Mouse (Mus musculus) megakaryocyte, embryonic 14.5 days (primary cell): ENCODE results near the gene Bpifb1. TPM values are rescaled to one million over a fixed set of nuclear protein-coding genes. Genes with fewer than 3 reads are reported as not detected.
"Not testable (repeated sequence)": the region's sequence is repeated elsewhere in the genome, so short reads cannot be mapped to it uniquely, and the experiment has no call there.

Experiments used
- H3K27me3 ChIP-seq: replicated peaks from 2 replicates; pipeline ENCODE3; 2012; ENCODE audit warnings: inconsistent platforms
- H3K36me3 ChIP-seq: replicated peaks from 2 replicates; pipeline ENCODE3; 2012; ENCODE audit warnings: low read length, inconsistent platforms, mixed read lengths
- H3K4me1 ChIP-seq: 2 replicates; pipeline ENCODE4 v1.6.1; 2012; ENCODE audit warnings: inconsistent platforms
- H3K4me3 ChIP-seq: replicated peaks from 2 replicates; pipeline ENCODE3; 2012; ENCODE audit warnings: moderate library complexity, mild to moderate bottlenecking, inconsistent platforms
- H3K9me3 ChIP-seq: 2 replicates; pipeline ENCODE4 v1.6.1; 2012; ENCODE audit warnings: inconsistent platforms
- FLI1 ChIP-seq: IDR thresholded peaks from 2 replicates; pipeline ENCODE4 v1.6.1; 2012; ENCODE audit warnings: low read length, inconsistent platforms, mixed read lengths
- GATA1 ChIP-seq: IDR thresholded peaks from 3 replicates; pipeline ENCODE4 v1.6.1; 2012; ENCODE audit warnings: mixed read lengths, low read length, inconsistent platforms, borderline replicate concordance
- polyA plus RNA-seq: library from polyadenylated mRNA; stranded (reverse); fragments of >175 nt; gene quantifications from 2 replicates; pipeline ENCODE4 v1.2.3, GENCODE M21; 2012; ENCODE audit warnings: low replicate concordance; ENCODE audit not compliant: insufficient read depth

Gene Bpifb1
- polyA plus RNA-seq, 1 experiment = not detected

- Histone ChIP-seq H3K4me1 (no peaks in the 10 kb centered on the region), H3K4me3 (no peak overlapping the region), H3K27me3 (peaks cover 34% of the 10 kb centered on the region), H3K9me3 (no peaks in the 10 kb centered on the region), H3K36me3 (no peaks in the 10 kb centered on the region)
- no peak for TF ChIP-seq GATA1
- TF ChIP-seq FLI1 = no peak
Observed at GRCm38 (mm10) chr2:154211121-154211520, 20.5 kb downstream of the Bpifb1 start.

DNA sequence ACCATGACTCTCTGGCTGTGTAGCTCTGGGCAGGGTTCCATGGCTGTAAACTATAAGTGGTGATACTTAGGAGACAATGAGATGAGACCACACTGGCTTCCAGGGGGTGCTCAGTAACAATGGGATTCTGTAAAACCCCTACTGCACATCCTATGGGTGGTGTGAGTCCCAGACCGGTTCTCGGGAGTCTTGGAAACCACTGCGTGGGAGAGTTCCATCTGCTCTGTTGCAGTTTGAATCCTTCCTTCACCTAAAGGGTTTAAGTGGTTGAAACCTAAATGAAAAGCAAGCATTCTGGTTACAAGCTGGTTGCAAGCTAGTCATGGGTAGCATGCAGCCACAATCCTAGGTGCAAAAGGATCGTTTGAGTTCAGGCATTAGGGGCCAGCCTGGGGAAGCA, 21.3 kb downstream of the Bpifb1 start:
- TF ChIP-seq GATA1 (no peak), FLI1 (no peak)
- Histone ChIP-seq H3K36me3 (no peaks in the 10 kb centered on the region), H3K4me1 (no peaks in the 10 kb centered on the region)

DNA sequence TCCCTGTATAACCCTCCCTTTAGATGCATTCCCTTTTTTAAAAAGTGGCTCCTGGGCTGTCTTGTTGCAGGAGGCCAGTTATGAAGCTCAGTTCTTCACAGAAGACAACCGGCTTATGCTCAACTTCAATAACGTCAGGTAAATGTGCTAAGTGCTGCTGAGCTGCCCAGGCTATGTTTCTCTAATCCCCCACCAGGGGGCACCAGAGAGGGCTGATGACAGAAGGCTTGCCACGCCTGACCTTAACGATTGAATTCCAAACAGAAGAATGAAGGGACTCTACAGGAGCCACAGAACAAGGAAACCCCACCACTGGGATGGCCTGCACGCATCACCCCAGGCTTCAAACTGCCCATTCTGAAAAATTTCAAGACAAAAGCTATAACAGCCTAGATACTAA, 24.6 kb downstream of the Bpifb1 start:
- peaks cover 36% of the 10 kb centered on the region for H3K27me3 ChIP-seq
- H3K36me3 ChIP-seq = no peaks in the 10 kb centered on the region
- H3K9me3 ChIP-seq = no peaks in the 10 kb centered on the region
- H3K4me3 ChIP-seq = no peak overlapping the region
- no peaks in the 10 kb centered on the region for H3K4me1 ChIP-seq
- no peak for TF ChIP-seq GATA1

More for the DNA sequence above, 21.3 kb downstream of the Bpifb1 start:
- Histone ChIP-seq H3K4me3 (no peak overlapping the region), H3K9me3 (no peaks in the 10 kb centered on the region), H3K27me3 (peaks cover 29% of the 10 kb centered on the region)

DNA sequence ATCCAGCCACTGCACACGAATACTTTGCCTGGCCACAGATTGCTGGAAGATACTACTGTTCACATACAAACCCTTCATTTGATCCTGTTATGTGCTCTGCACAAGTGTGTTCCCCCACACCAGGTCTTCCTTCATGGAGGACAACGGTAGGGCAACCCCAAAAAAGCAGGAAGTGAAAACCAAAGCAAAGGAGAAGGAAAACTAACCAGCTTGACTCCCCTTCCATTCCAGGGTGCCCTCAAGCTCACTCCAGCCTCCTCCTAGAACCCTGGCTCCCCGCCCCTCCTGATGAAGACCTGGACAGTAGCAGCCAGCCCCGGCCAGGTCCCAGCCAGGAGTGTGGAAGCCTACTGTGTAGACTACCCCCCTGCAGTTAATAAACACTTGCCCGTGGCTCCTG, 29.3 kb downstream of the Bpifb1 start:
- Histone ChIP-seq H3K4me3 (no peak overlapping the region), H3K36me3 (no peaks in the 10 kb centered on the region), H3K27me3 (peaks cover 38% of the 10 kb centered on the region), H3K4me1 (peaks cover 4% of the 10 kb centered on the region; the same call in 1 of the 2 replicates), H3K9me3 (no peaks in the 10 kb centered on the region)
- no peak for TF ChIP-seq FLI1
- no peak for TF ChIP-seq GATA1

DNA sequence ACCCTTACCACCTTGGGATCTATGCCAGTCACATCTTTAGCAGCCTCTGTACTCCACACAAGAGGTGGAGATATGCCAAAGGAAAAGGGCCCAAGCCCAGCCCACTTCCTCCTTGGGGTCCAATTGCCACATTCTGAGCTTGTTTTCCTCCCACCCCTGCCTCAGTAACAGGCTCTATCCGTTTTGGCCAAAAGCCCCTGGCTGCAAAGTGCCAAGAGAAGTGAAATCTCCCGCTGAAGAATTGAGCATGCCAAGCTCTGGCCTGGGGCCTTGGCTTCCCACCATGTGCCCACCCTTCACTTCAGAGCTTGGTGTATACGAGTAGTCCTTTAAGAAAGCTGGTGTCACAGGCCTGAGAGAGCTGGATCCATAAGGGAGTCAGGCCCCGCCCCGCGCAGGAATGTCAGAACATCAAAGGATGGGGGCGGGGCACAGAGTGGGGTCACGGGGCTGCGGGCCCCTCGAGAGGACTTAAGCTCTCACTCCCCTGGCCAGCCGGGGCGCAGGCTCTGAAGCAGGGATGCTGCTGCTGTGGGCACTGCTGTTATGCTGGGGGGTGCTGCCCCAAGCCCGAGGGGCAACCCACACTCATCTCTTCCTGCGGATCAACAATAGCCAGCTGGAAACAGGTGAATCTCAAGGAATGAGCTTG, 32.8 kb downstream of the Bpifb1 start, which contains the start of gene Bpifb5:
TSS of gene Bpifb5 (plus strand) at position 478 of the 652 bp plus-strand sequence.
- Histone ChIP-seq H3K27me3 (peaks cover 49% of the 10 kb centered on the region), H3K9me3 (no peaks in the 10 kb centered on the region), H3K4me1 (peaks cover 4% of the 10 kb centered on the region; the same call in 1 of the 2 replicates), H3K36me3 (no peaks in the 10 kb centered on the region), H3K4me3 (peak within 1 kb of the TSS; percentile 17)
- TF ChIP-seq GATA1 (no peak), FLI1 (no peak)

GRCm38 (mm10) chr2:154223917-154224273, 33.3 kb downstream of the Bpifb1 start:
- Histone ChIP-seq H3K4me3 (peak overlapping the region; percentile 17), H3K27me3 (peaks cover 50% of the 10 kb centered on the region), H3K9me3 (no peaks in the 10 kb centered on the region), H3K4me1 (peaks cover 4% of the 10 kb centered on the region; the same call in 1 of the 2 replicates), H3K36me3 (no peaks in the 10 kb centered on the region)
- TF ChIP-seq FLI1 = no peak
- no peak for TF ChIP-seq GATA1

GRCm38 (mm10) chr2:154226991-154227390, 36.4 kb downstream of the Bpifb1 start:
- H3K27me3 ChIP-seq = peaks cover 47% of the 10 kb centered on the region
- H3K4me3 ChIP-seq = no peak overlapping the region
- peaks cover 4% of the 10 kb centered on the region; the same call in 1 of the 2 replicates for H3K4me1 ChIP-seq
- no peaks in the 10 kb centered on the region for H3K36me3 ChIP-seq
- H3K9me3 ChIP-seq = no peaks in the 10 kb centered on the region
- TF ChIP-seq GATA1 (no peak), FLI1 (no peak)

DNA sequence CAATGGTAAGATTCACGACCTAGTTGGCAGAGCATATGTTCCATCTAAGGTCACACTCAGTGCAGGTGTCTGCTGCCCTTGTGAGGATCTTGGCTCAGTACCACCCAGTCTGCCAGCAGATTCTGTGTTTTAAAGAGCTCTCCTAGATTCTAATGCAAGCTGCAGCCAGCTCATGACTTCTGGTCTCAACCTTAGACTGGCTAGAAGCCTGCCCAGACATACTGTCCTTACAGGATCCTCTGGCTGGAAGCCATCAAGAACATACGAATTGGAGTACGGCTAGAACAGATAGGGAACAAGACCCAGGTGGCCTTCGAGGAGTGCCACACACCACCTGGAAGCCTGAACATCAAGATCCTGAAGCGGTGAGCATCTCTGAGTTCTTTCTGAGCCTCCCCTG, 37.2 kb downstream of the Bpifb1 start:
- Histone ChIP-seq H3K36me3 (no peaks in the 10 kb centered on the region), H3K4me1 (peaks cover under 1% of the 10 kb centered on the region; the same call in 1 of the 2 replicates), H3K4me3 (no peak overlapping the region), H3K27me3 (peaks cover 43% of the 10 kb centered on the region), H3K9me3 (no peaks in the 10 kb centered on the region)
- TF ChIP-seq FLI1 (no peak), GATA1 (no peak)

GRCm38 (mm10) chr2:154233426-154233825, 42.8 kb downstream of the Bpifb1 start:
- H3K27me3 ChIP-seq = peaks cover 22% of the 10 kb centered on the region
- H3K4me1 ChIP-seq = no peaks in the 10 kb centered on the region
- no peak overlapping the region for H3K4me3 ChIP-seq
- TF ChIP-seq FLI1 = no peak
- no peak for TF ChIP-seq GATA1
- no peaks in the 10 kb centered on the region for H3K36me3 ChIP-seq
- no peaks in the 10 kb centered on the region for H3K9me3 ChIP-seq

GRCm38 (mm10) chr2:154240771-154241170, 50.2 kb downstream of the Bpifb1 start:
- Histone ChIP-seq H3K36me3 (no peaks in the 10 kb centered on the region), H3K4me1 (no peaks in the 10 kb centered on the region), H3K27me3 (peaks cover 15% of the 10 kb centered on the region), H3K9me3 (peaks cover 37% of the 10 kb centered on the region), H3K4me3 (no peak overlapping the region)
- TF ChIP-seq GATA1 (no peak), FLI1 (no peak)

- peaks cover 37% of the 10 kb centered on the region for H3K9me3 ChIP-seq
- not testable (repeated sequence) for H3K27me3 ChIP-seq, H3K4me3 ChIP-seq, H3K4me1 ChIP-seq, H3K36me3 ChIP-seq
Observed at GRCm38 (mm10) chr2:154242726-154243125, 52.1 kb downstream of the Bpifb1 start.
